Mouse (Mus musculus) urinary bladder, postnatal 10 days (tissue): ENCODE measurements around the gene Gm3055.
"Not testable (repeated sequence)": the region's sequence is repeated elsewhere in the genome, so short reads cannot be mapped to it uniquely, and the experiment has no call there.

Experiments
- DNase-seq: peaks from one replicate; pipeline ENCODE4 v3.0.0; 2022; ENCODE audit warnings: low spot score

Gm3055 gene

GRCm38 (mm10) chr10:81770506-81771403 is at the start of gene Gm3055:
TSS of gene Gm3055 (minus strand) at chr10:81771161.
- DNase-seq = not testable (repeated sequence)

- not testable (repeated sequence) for DNase-seq
These were observed 40.9 kb upstream of the Gm3055 start, which contains the start of gene Gm4767 for GRCm38 (mm10) chr10:81811899-81812298. TSS of gene Gm4767 (plus strand) at chr10:81812186.

GRCm38 (mm10) chr10:81771404-81771777 is 430 bp upstream of the Gm3055 start:
- DNase-seq = not testable (repeated sequence)

- DNase-seq = not testable (repeated sequence)
These were observed 66.2 kb downstream of the Gm3055 start, which contains the start of gene Zfp433 for GRCm38 (mm10) chr10:81704531-81705301. TSS of gene Zfp433 (plus strand) at chr10:81704825.
